Mouse (Mus musculus): ENCODE results near the gene Olfr1241. TPM values are rescaled to one million over a fixed set of nuclear protein-coding genes. Genes with fewer than 3 reads are reported as not detected.

The Olfr1241 gene
- total RNA-seq (2023), result not detected

DNA sequence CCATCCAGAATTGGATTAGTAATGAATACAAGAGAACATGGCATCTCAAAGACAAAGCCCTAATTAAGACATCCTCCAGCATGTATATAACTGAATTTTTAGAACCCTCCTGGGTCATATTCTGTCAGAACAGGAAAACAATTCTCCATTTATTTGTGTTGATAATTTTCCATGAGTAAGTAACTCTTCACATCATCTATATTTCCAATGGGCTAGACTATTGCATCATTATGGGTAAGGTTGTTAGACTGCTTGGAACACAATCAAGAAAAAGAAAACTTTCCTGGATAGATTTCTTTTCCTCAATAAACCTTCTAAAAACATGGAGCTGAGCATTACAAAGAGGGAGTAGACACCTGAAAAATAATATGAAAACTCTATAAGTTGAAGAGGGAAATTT is at the start of gene Olfr1241:
Olfr1241 (minus strand) TSS at position 101 of the 400 bp plus-strand sequence.

DNA sequence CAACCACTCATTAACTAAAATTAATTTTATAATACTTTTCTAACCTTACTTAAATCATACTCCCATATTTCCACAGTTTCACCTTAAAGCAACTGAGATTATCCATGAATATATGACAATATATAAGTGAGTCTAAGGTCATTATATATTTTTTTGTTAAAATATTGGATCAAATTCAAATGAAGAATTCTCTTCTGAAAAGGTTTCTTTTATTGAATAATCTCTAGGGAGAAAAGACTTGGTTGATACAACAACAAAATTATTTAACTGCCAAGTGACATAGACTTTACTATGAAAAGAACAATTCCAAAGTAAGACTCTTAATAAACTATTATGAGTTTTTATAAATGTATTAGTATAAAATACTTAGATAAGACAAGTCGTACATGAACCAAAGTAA is 44.5 kb upstream of the Olfr1241 start, which contains the start of gene Olfr1243:
Olfr1243 (minus strand) TSS at position 101 of the 400 bp plus-strand sequence.

DNA sequence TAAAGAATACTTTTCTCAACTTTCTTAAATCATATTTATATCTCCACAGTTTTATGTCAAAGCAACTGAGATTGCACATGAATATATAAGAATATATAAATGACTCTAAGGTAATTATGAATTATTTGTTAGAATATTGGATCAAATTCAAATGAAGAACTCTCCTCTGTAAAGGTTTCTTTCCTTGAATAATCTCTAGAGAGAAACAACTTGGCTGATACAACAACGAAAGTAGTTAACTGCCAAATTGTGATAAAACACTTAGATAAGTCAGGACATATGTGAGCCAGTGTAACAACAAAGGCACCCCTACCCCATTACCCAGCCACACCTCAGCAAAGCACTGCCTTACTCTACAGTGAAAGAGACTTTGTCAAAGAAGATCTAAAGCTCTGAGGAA is 11.3 kb upstream of the Olfr1241 start, which contains the start of gene Olfr1242:
Olfr1242 (minus strand) TSS at position 101 of the 400 bp plus-strand sequence.

DNA sequence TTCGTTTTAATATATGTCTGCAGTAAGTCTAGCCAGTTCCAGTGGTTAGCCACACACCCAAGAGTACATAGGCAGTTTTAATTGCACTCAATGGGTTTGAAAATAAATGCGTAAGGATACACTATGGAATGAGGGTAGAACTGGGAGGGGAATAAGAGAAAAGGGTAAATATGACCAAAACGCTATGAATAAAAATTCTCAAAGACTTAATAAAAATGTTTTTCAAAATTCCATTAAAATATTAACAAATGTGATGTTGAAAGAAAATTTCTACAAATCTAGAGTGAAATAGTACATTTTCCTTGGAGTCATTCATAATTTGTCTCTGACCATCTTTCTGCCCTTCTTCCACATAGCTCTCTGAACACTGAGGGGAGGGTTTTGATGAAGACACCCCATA is 44.0 kb downstream of the Olfr1241 start, which contains the start of gene Olfr1240:
Olfr1240 (minus strand) TSS at position 101 of the 400 bp plus-strand sequence.

Other genes starting within 250 kb of the Olfr1241 start
- gene Olfr1228, start 233.1 kb downstream of the Olfr1241 start, total RNA-seq (2023), result not detected
- gene Olfr1229, start 199.1 kb downstream of the Olfr1241 start, total RNA-seq (2023), result not detected
- gene Olfr1230, start 189.9 kb downstream of the Olfr1241 start, total RNA-seq (2023), result not detected
- gene Olfr1231, start 180.1 kb downstream of the Olfr1241 start, total RNA-seq (2023), result not detected
- gene Olfr1232, start 157.5 kb downstream of the Olfr1241 start, total RNA-seq (2023), result not detected
- not detected for gene Olfr1233, start 144.7 kb downstream of the Olfr1241 start, total RNA-seq (2023)
- gene Olfr1234, start 122.3 kb downstream of the Olfr1241 start, total RNA-seq (2023), result not detected
- gene Olfr1238, start 77.5 kb downstream of the Olfr1241 start, total RNA-seq (2023), result not detected
- gene Olfr1239, start 66.7 kb downstream of the Olfr1241 start, total RNA-seq (2023), result not detected
- not detected for gene Olfr1240, start 44.1 kb downstream of the Olfr1241 start, total RNA-seq (2023)
- gene Olfr1242, start 11.2 kb upstream of the Olfr1241 start, total RNA-seq (2023), result not detected
- gene Olfr1243, start 44.4 kb upstream of the Olfr1241 start, total RNA-seq (2023), result not detected
- not detected for gene Olfr1245, start 91.3 kb upstream of the Olfr1241 start, total RNA-seq (2023)
- gene Olfr1246, start 106.0 kb upstream of the Olfr1241 start, total RNA-seq (2023), result not detected
- under 1 TPM in 1 of 2 experiments, not detected in 1; 0.09 TPM for gene Olfr1247, start 127.0 kb upstream of the Olfr1241 start, total RNA-seq (2023)
- not detected for gene Olfr1248, start 131.1 kb upstream of the Olfr1241 start, total RNA-seq (2023)
- gene Olfr1249, start 147.9 kb upstream of the Olfr1241 start, total RNA-seq (2023), result not detected
- not detected for gene Olfr1250, start 174.3 kb upstream of the Olfr1241 start, total RNA-seq (2023)
- gene Olfr1251, start 184.8 kb upstream of the Olfr1241 start, total RNA-seq (2023), result not detected
- not detected for gene Olfr1252, start 237.9 kb upstream of the Olfr1241 start, total RNA-seq (2023)

Measured in T-cell, adult 66 days (primary cell).